Mouse (Mus musculus) ovary, postnatal 14 days (tissue): ENCODE measurements around the gene Ggn.
"Not testable (repeated sequence)": the region's sequence is repeated elsewhere in the genome, so short reads cannot be mapped to it uniquely, and the experiment has no call there.

Experiments used
- DNase-seq: peaks from one replicate; pipeline ENCODE4 v3.0.0; 2022; ENCODE audit warnings: low spot score

Ggn gene

DNA sequence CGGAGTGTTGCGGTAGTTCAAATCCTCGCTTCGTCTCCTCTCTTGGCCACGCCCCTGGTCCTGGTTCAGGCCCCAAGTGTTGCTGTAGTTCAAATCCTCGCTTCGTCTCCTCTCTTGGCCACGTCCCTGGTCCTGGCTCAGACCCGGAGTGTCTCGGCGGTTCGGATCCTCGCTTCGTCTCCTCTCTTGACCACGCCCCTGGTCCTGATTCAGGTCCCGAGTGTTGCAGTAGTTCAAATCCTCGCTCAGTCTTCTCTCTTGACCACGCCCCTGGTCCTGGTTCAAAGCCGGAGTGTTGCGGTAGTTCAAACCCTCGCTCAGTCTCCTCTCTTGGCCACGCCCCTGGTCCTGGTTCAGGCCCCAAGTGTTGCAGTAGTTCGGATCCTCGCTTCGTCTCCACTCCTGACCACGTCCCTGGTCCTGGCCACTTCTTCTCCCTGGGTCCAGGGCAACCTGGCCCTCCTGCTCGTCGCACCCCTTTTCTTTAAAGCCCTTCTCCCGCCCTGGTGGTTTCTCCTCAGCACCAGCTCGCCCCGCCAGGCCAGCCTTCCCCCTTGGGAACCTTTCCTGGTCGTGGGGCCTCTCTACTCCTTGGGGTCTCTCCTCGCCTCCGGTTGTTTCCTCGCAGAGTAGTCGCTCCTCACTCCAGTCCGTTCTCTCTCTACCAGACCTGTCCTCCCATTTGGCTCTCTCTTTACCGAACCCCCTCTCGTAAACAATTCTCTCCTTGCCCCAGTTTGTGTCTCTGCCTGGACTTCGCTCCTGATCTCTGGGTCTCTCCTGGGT is 43.0 kb downstream of the Ggn start:
- DNase-seq = not testable (repeated sequence)

DNA sequence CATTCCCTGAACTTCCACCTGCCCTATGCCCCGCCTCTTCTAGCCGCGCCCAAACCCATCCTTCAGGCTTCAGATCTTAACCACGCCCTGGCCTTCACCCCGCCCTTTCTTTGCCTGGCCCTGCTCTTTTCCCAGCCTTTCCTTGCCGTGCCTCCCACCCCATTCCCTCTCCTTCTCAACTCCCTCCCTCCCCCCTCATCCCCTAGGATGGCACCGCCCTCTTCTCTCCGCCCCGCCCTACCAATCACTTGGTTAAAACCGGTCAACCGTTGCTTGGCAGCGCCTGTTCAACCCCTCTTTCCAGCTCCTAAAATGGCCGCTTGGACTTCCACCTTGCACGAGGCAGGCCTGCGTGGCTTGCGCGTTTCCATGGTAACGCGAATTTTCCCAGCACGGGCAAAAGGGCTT is 43.7 kb downstream of the Ggn start, which contains the start of gene Catsperg1:
TSS of gene Catsperg1 (minus strand) at position 361 of the 408 bp plus-strand sequence.
- no peak for DNase-seq

DNA sequence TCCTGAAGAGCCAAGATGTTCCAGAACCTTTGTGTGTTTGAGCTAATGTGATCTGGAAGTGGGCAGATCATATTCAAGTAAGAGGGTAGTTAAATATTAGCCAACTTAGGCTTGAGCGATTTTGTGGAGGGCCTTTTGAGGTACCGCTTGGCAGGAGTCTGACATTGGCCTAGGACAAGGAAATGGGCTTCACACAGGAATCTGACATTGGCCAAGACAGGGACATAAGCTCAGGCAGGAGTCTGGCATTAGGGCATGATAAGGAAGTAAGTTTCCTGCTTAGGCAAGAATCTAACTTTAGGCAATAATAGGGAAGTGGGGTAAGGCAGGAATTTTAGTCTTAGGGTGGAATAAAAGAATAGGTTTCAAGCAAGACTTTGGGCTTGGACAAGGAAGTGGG is 44.2 kb downstream of the Ggn start:
- no peak for DNase-seq

DNA sequence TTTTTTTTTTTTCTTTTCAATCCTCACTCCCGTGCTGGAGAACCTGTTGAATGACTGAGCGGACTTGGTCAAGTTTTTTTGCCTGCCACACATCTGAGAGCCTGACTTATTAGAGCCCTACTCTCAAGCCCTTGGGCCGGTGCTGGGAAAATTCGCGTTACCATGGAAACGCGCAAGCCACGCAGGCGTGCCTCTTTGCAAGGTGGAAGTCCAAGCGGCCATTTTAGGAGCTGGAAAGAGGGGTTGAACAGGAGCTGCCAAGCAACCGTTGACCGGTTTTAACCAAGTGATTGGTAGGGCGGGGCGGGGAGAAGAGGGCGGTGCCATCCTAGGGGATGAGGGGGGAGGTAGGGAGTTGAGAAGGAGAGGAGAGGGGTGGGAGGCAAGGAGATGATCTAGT is 44.8 kb downstream of the Ggn start:
- no peak for DNase-seq
